ENCODE assay signal across 8 mouse cellular contexts in genomic region chr16:13672386-13672898, GRCm38 (mm10). TPM values are rescaled to one million over a fixed set of nuclear protein-coding genes. Genes with fewer than 3 reads are reported as not detected.
DNase-seq lines count a peak whose midpoint lies in the region; ATAC-seq lines count a peak whose summit lies in the region.

No protein-coding gene starts in this region.

- H3K4me2 ChIP-seq in hindbrain, embryonic 13.5 days, result peak overlapping the region; percentile 83

- no peaks in the 10 kb centered on the region for H3K9me3 ChIP-seq in hindbrain, embryonic 13.5 days
- no peaks in the 10 kb centered on the region for H3K9me3 ChIP-seq in megakaryocyte, embryonic 14.5 days

- H3K9ac ChIP-seq in hindbrain, embryonic 13.5 days, result peak overlapping the region; percentile 96

- H3K36me3 ChIP-seq in hindbrain, embryonic 13.5 days, result peaks cover 9% of the 10 kb centered on the region
- peaks cover 34% of the 10 kb centered on the region for H3K36me3 ChIP-seq in megakaryocyte, embryonic 14.5 days (replicated peaks; ENCODE audit: low read length)

- H3K4me3 ChIP-seq in hindbrain, embryonic 13.5 days, result peak overlapping the region; percentile 94
- peak overlapping the region; percentile 99 for H3K4me3 ChIP-seq in megakaryocyte, embryonic 14.5 days (replicated peaks)

- H3K4me1 ChIP-seq in hindbrain, embryonic 13.5 days (replicated peaks), result peaks cover 23% of the 10 kb centered on the region
- peaks cover 45% of the 10 kb centered on the region for H3K4me1 ChIP-seq in megakaryocyte, embryonic 14.5 days

- WGBS in hindbrain, embryonic 13.5 days, result 2% methylated on average over 20 of the region's 20 CpGs

- peak; percentile 2 for ATAC-seq in hindbrain, embryonic 13.5 days (ENCODE audit: low FRiP score)

- H3K27ac ChIP-seq in hindbrain, embryonic 13.5 days, result peak overlapping the region; percentile 89

- peak; percentile 78 for DNase-seq in NIH3T3 (ENCODE audit: low read depth)
- DNase-seq in cerebellum, adult 18-20 months, result peak; percentile 53 to 60
- DNase-seq in forelimb bud, embryonic 11.5 days (ENCODE audit: low read depth, low spot score), result peak; percentile 63
- peak; percentile 14 to 31 for DNase-seq in layer of hippocampus, postnatal 36 days
- peak; percentile 41 for DNase-seq in right cerebral cortex, postnatal 14 days
- peak; percentile 75 for DNase-seq in yolk sac, embryonic 10.5 days (ENCODE audit: low spot score)

- H3K27me3 ChIP-seq in hindbrain, embryonic 13.5 days, result no peaks in the 10 kb centered on the region
- no peaks in the 10 kb centered on the region for H3K27me3 ChIP-seq in megakaryocyte, embryonic 14.5 days (replicated peaks)

RNA-seq across cellular contexts. Expression of gene 3110001I22Rik, which starts 0.7 kb away (rescaled TPM):
- 8.5 and 8.9 TPM in 2 replicates for polyA plus RNA-seq in hindbrain, embryonic 13.5 days (2015; fragmentation: Nextera tagmentation; extraction: Ambion mirVana)
- total RNA-seq in layer of hippocampus, postnatal 36 days (2021), result 1 to 10 TPM; 5.4 to 6.9 TPM
- 0.26 TPM in 1 of 2 replicates, not detected in the other for polyA plus RNA-seq in megakaryocyte, embryonic 14.5 days (2012; ENCODE audit: insufficient read depth, low replicate concordance)

RNA-seq across cellular contexts. Expression of gene Bfar, which starts 0.8 kb away (rescaled TPM):
- 51.5 and 54.6 TPM in 2 replicates for polyA plus RNA-seq in hindbrain, embryonic 13.5 days (2015; fragmentation: Nextera tagmentation; extraction: Ambion mirVana)
- total RNA-seq in layer of hippocampus, postnatal 36 days (2021), result 10 to 100 TPM; 37.3 to 39.8 TPM
- polyA plus RNA-seq in megakaryocyte, embryonic 14.5 days (2012; ENCODE audit: insufficient read depth, low replicate concordance), result 2.6 TPM in 1 of 2 replicates, not detected in the other

RNA-seq across cellular contexts. Expression of gene Parn, which starts 4.5 kb away (rescaled TPM):
- 36.2 and 37.3 TPM in 2 replicates for polyA plus RNA-seq in hindbrain, embryonic 13.5 days (2015; fragmentation: Nextera tagmentation; extraction: Ambion mirVana)
- 10 to 100 TPM; 24.2 to 25.4 TPM for total RNA-seq in layer of hippocampus, postnatal 36 days (2021)
- polyA plus RNA-seq in megakaryocyte, embryonic 14.5 days (2012; ENCODE audit: insufficient read depth, low replicate concordance), result 16.3 and 21.5 TPM in 2 replicates

RNA-seq across cellular contexts. Expression of gene Pla2g10, which starts 58.3 kb away (rescaled TPM):
- polyA plus RNA-seq in hindbrain, embryonic 13.5 days (2015; fragmentation: Nextera tagmentation; extraction: Ambion mirVana), result 0.56 and 1.1 TPM in 2 replicates
- total RNA-seq in layer of hippocampus, postnatal 36 days (2021), result not detected
- polyA plus RNA-seq in megakaryocyte, embryonic 14.5 days (2012; ENCODE audit: insufficient read depth, low replicate concordance), result 2.0 and 3.1 TPM in 2 replicates

Comparison
In these comparisons a context has a peak if more than half of its experiments do, and no peak if none do; other contexts are left out.
1. Peak in every context shown above with its lines: DNase-seq, ATAC-seq, H3K4me3 ChIP-seq and H3K27ac ChIP-seq.
2. DNase-seq: peak in every context shown above with its lines; median percentile 78 in NIH3T3; 75 in yolk sac, embryonic 10.5 days; 63 in forelimb bud, embryonic 11.5 days; 56 in cerebellum, adult 18-20 months; 41 in right cerebral cortex, postnatal 14 days; 22 in layer of hippocampus, postnatal 36 days.
3. RNA of gene Bfar, which starts 0.8 kb away (polyA plus RNA-seq): 51.5 to 54.6 TPM in hindbrain, embryonic 13.5 days; 2.6 TPM in megakaryocyte, embryonic 14.5 days; every median in the first group is over 10 times any median in the second.